Mouse (Mus musculus) bone marrow macrophage, adult 2 months (primary cell): ENCODE results near the gene Tmem8b. TPM values are rescaled to one million over a fixed set of nuclear protein-coding genes. Genes with fewer than 3 reads are reported as not detected.

Source experiments
- H3K27ac ChIP-seq: 2 replicates; pipeline ENCODE4 v1.5.1; 2012; ENCODE audit warnings: low read depth, low read length; ENCODE audit not compliant: insufficient read depth
- H3K4me1 ChIP-seq: 2 replicates; pipeline ENCODE4 v1.6.1; 2012; ENCODE audit warnings: low read length; ENCODE audit not compliant: control insufficient read depth, insufficient read depth
- H3K4me3 ChIP-seq: 2 replicates; pipeline ENCODE4 v1.5.1; 2012; ENCODE audit warnings: mild to moderate bottlenecking, low read length, moderate library complexity; ENCODE audit not compliant: insufficient read depth
- CTCF ChIP-seq: IDR thresholded peaks from 2 replicates; pipeline ENCODE4 v1.5.1; 2012; ENCODE audit warnings: low read depth, mild to moderate bottlenecking, low read length, moderate library complexity
- POLR2A ChIP-seq: IDR thresholded peaks from 2 replicates; pipeline ENCODE4 v1.6.1; 2012; ENCODE audit warnings: mild to moderate bottlenecking, low read depth, low read length, borderline replicate concordance
- polyA plus RNA-seq: library from polyadenylated mRNA; stranded (reverse); fragments of >200 nt; gene quantifications from 2 replicates; pipeline ENCODE4 v1.2.4, GENCODE M21; 2012; ENCODE audit not compliant: missing spikeins, insufficient read depth, insufficient read length

The Tmem8b gene
- polyA plus RNA-seq, 1 experiment = 2.4 TPM

GRCm38 (mm10) chr4:43691026-43691425 is 22.3 kb downstream of the Tmem8b start:
- H3K4me3 ChIP-seq = no peak overlapping the region
- no peak for TF ChIP-seq POLR2A
- TF ChIP-seq CTCF = no peak
- H3K4me1 ChIP-seq = no peaks in the 10 kb centered on the region
- no peak overlapping the region for H3K27ac ChIP-seq

- no peak overlapping the region for H3K4me3 ChIP-seq
- no peaks in the 10 kb centered on the region for H3K4me1 ChIP-seq
- H3K27ac ChIP-seq = no peak overlapping the region
- no peak for TF ChIP-seq CTCF
- TF ChIP-seq POLR2A = no peak
These were observed 25.1 kb downstream of the Tmem8b start for GRCm38 (mm10) chr4:43693806-43694241.

- no peaks in the 10 kb centered on the region for H3K4me1 ChIP-seq
- H3K4me3 ChIP-seq = no peak overlapping the region
- TF ChIP-seq POLR2A (no peak), CTCF (no peak)
- H3K27ac ChIP-seq = no peak overlapping the region
These were observed 25.9 kb downstream of the Tmem8b start for GRCm38 (mm10) chr4:43694439-43695248.

- no peaks in the 10 kb centered on the region for H3K4me1 ChIP-seq
- no peak overlapping the region for H3K4me3 ChIP-seq
- TF ChIP-seq CTCF (no peak), POLR2A (no peak)
- H3K27ac ChIP-seq = no peak overlapping the region
These were observed 26.5 kb downstream of the Tmem8b start for GRCm38 (mm10) chr4:43695249-43695671.

- TF ChIP-seq POLR2A (no peak), CTCF (no peak)
- no peak overlapping the region for H3K4me3 ChIP-seq
- no peak overlapping the region for H3K27ac ChIP-seq
- H3K4me1 ChIP-seq = no peaks in the 10 kb centered on the region
These were observed 27.8 kb downstream of the Tmem8b start for GRCm38 (mm10) chr4:43696561-43696960.

GRCm38 (mm10) chr4:43700707-43701106 is 31.9 kb downstream of the Tmem8b start, which contains the start of gene Olfr70:
TSS of gene Olfr70 (minus strand) at chr4:43700807.
- H3K4me3 ChIP-seq = no peak within 1 kb of the TSS
- H3K27ac ChIP-seq = no peak within 1 kb of the TSS
- TF ChIP-seq CTCF (no peak), POLR2A (no peak)

GRCm38 (mm10) chr4:43703439-43703838 is 34.7 kb downstream of the Tmem8b start:
- TF ChIP-seq CTCF (peak; percentile 47; the same call in 1 of the 2 replicates), POLR2A (no peak)
- no peak overlapping the region for H3K4me3 ChIP-seq
- no peaks in the 10 kb centered on the region for H3K4me1 ChIP-seq
- H3K27ac ChIP-seq = no peak overlapping the region

More at GRCm38 (mm10) chr4:43700707-43701106, 31.9 kb downstream of the Tmem8b start, which contains the start of gene Olfr70:
- H3K4me1 ChIP-seq = no peaks in the 10 kb centered on the region

- Histone ChIP-seq H3K4me3 (no peak overlapping the region), H3K4me1 (no peaks in the 10 kb centered on the region), H3K27ac (no peak overlapping the region)
- no peak for TF ChIP-seq CTCF
- no peak for TF ChIP-seq POLR2A
These were observed 35.1 kb downstream of the Tmem8b start for GRCm38 (mm10) chr4:43703851-43704250.

GRCm38 (mm10) chr4:43705991-43706390 is 37.2 kb downstream of the Tmem8b start:
- TF ChIP-seq POLR2A = no peak
- no peak for TF ChIP-seq CTCF
- Histone ChIP-seq H3K27ac (no peak overlapping the region), H3K4me1 (no peaks in the 10 kb centered on the region), H3K4me3 (no peak overlapping the region)

- H3K4me1 ChIP-seq = no peaks in the 10 kb centered on the region
- TF ChIP-seq POLR2A (no peak), CTCF (no peak)
- no peak within 1 kb of the TSS for H3K27ac ChIP-seq
- no peak within 1 kb of the TSS for H3K4me3 ChIP-seq
These were observed 41.1 kb downstream of the Tmem8b start, which contains the start of gene Olfr71 for GRCm38 (mm10) chr4:43709869-43710268. TSS of gene Olfr71 (minus strand) at chr4:43710255.
